Mouse (Mus musculus) thymus, adult 2 months (tissue): ENCODE measurements around the gene Stxbp3.

ENCODE experiments used
- CTCF ChIP-seq: fragments of 200-500 bp; IDR thresholded peaks from 2 replicates; pipeline ENCODE4 v1.5.1; 2012; ENCODE audit warnings: mild to moderate bottlenecking, control low read depth, low read length, moderate library complexity, borderline replicate concordance; ENCODE audit not compliant: control insufficient read depth, poor library complexity, insufficient read depth; ENCODE audit errors: extremely low read depth
- POLR2A ChIP-seq: fragments of 200-500 bp; IDR thresholded peaks from 2 replicates; pipeline ENCODE4 v1.6.1; 2012; ENCODE audit warnings: mild to moderate bottlenecking, low read length, control low read depth, moderate library complexity; ENCODE audit not compliant: control insufficient read depth, poor library complexity, insufficient read depth; ENCODE audit errors: extremely low read depth

DNA sequence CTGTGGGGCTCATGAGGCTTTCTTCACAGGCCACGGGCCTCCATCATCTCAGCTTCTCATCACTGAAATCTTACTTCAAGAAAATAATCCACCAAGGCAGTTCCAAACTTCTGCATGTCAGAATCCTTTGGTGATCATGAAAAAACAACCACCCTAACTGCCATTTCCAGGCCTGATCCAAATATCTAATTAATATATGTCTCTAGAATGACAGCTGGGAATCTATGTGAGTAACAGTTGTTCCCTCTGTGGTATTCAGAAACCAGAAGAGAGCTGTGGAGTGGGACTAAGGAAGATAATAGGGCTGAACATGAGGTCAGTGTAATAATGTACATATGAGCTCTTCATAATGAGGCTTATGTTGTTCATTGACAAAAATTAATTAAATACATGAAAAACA, 12.9 kb upstream of the Stxbp3 start:
- TF ChIP-seq CTCF (no peak), POLR2A (no peak)
